Mouse (Mus musculus): ENCODE data around the gene Galnt15. TPM values are rescaled to one million over a fixed set of nuclear protein-coding genes. Genes with fewer than 3 reads are reported as not detected.
A peak's percentile ranks its signal among the peaks of the same experiment; 100 is the strongest.

The Galnt15 gene
- polyA plus RNA-seq, 1 experiment from 2014 or later = 0.14 TPM

- TF ChIP-seq CTCF (IDR thresholded peaks at IDR 0.05) = no peak
- ChIA-PET POLR2A (no interaction called here), CTCF (interaction anchor here (1.2 to 1.9 kb wide), 3 partner anchors 11 to 25 kb away, joined by 3 to 4 read pairs (median 3); no protein-coding TSS in a partner anchor)
- in situ Hi-C loops (cut with MboI; ENCODE audit: low pct_unique_long_range_greater_than_20kb) = no loop called here
- H3K27me3 ChIP-seq = no peaks in the 10 kb centered on the region
- ATAC-seq = peak; percentile 47
- peak; percentile 63 for DNase-seq (ENCODE audit: low read depth, low spot score)
Measured at GRCm38 (mm10) chr14:32015131-32015770, 13.5 kb upstream of the Galnt15 start.

GRCm38 (mm10) chr14:32016466-32016865, 12.3 kb upstream of the Galnt15 start:
- no peaks in the 10 kb centered on the region for H3K27me3 ChIP-seq
- DNase-seq (ENCODE audit: low read depth, low spot score) = no peak
- CTCF ChIA-PET = interaction anchor here (1.2 kb wide), 1 partner anchor 27 kb away, joined by 3 read pairs; no protein-coding TSS in a partner anchor
- POLR2A ChIA-PET = no interaction called here
- in situ Hi-C loops (cut with MboI; ENCODE audit: low pct_unique_long_range_greater_than_20kb) = no loop called here
- ATAC-seq = no peak
- no peak for TF ChIP-seq CTCF (IDR thresholded peaks at IDR 0.05)

GRCm38 (mm10) chr14:32016921-32017320, 11.9 kb upstream of the Galnt15 start:
- CTCF ChIA-PET = no interaction called here
- no peak for TF ChIP-seq CTCF (IDR thresholded peaks at IDR 0.05)
- POLR2A ChIA-PET = no interaction called here
- no peaks in the 10 kb centered on the region for H3K27me3 ChIP-seq
- DNase-seq (ENCODE audit: low read depth, low spot score) (no peak), ATAC-seq (no peak)
- in situ Hi-C loops (cut with MboI; ENCODE audit: low pct_unique_long_range_greater_than_20kb) = no loop called here

- no peak for TF ChIP-seq CTCF (IDR thresholded peaks at IDR 0.05)
- no peaks in the 10 kb centered on the region for H3K27me3 ChIP-seq
- DNase-seq (ENCODE audit: low read depth, low spot score) (no peak), ATAC-seq (no peak)
- in situ Hi-C loops (cut with MboI; ENCODE audit: low pct_unique_long_range_greater_than_20kb) = no loop called here
- ChIA-PET CTCF (no interaction called here), POLR2A (no interaction called here)
Measured at GRCm38 (mm10) chr14:32017448-32017847, 11.3 kb upstream of the Galnt15 start.

GRCm38 (mm10) chr14:32019091-32019490, 9.7 kb upstream of the Galnt15 start:
- in situ Hi-C loops (cut with MboI; ENCODE audit: low pct_unique_long_range_greater_than_20kb) = no loop called here
- no peaks in the 10 kb centered on the region for H3K27me3 ChIP-seq
- TF ChIP-seq CTCF (IDR thresholded peaks at IDR 0.05) = no peak
- CTCF ChIA-PET = interaction anchor here (1.4 kb wide), 1 partner anchor 26 kb away, joined by 3 read pairs; no protein-coding TSS in a partner anchor
- DNase-seq (ENCODE audit: low read depth, low spot score) = no peak
- no peak for ATAC-seq
- POLR2A ChIA-PET = no interaction called here

GRCm38 (mm10) chr14:32021967-32022366, 6.8 kb upstream of the Galnt15 start:
- no peak for TF ChIP-seq CTCF (IDR thresholded peaks at IDR 0.05)
- POLR2A ChIA-PET = no interaction called here

GRCm38 (mm10) chr14:32022450-32022849, 6.3 kb upstream of the Galnt15 start:
- H3K27me3 ChIP-seq = no peaks in the 10 kb centered on the region
- DNase-seq (ENCODE audit: low read depth, low spot score) (no peak), ATAC-seq (no peak)
- in situ Hi-C loops (cut with MboI; ENCODE audit: low pct_unique_long_range_greater_than_20kb) = no loop called here
- POLR2A ChIA-PET = no interaction called here
- CTCF ChIA-PET = interaction anchor here (1.1 to 1.4 kb wide), 2 partner anchors 8 to 10 kb away, joined by 3 to 4 read pairs; no protein-coding TSS in a partner anchor
- no peak for TF ChIP-seq CTCF (IDR thresholded peaks at IDR 0.05)

More at GRCm38 (mm10) chr14:32021967-32022366, 6.8 kb upstream of the Galnt15 start:
- ATAC-seq = no peak
- no peak for DNase-seq (ENCODE audit: low read depth, low spot score)
- CTCF ChIA-PET = interaction anchor here (1.1 kb wide), 1 partner anchor 8 kb away, joined by 3 read pairs; no protein-coding TSS in a partner anchor
- no peaks in the 10 kb centered on the region for H3K27me3 ChIP-seq
- in situ Hi-C loops (cut with MboI; ENCODE audit: low pct_unique_long_range_greater_than_20kb) = no loop called here

GRCm38 (mm10) chr14:32023891-32024290, 4.9 kb upstream of the Galnt15 start:
- CTCF ChIA-PET = interaction anchor here (1.1 to 1.4 kb wide), 3 partner anchors 9 to 69 kb away, joined by 4 to 6 read pairs (median 4); no protein-coding TSS in a partner anchor
- no peaks in the 10 kb centered on the region for H3K27me3 ChIP-seq
- no peak for TF ChIP-seq CTCF (IDR thresholded peaks at IDR 0.05)
- ATAC-seq (no peak), DNase-seq (ENCODE audit: low read depth, low spot score) (no peak)
- in situ Hi-C loops (cut with MboI; ENCODE audit: low pct_unique_long_range_greater_than_20kb) = no loop called here
- POLR2A ChIA-PET = no interaction called here

GRCm38 (mm10) chr14:32027218-32027617, 1.6 kb upstream of the Galnt15 start:
- in situ Hi-C loops (cut with MboI; ENCODE audit: low pct_unique_long_range_greater_than_20kb) = loop anchor here (5.0 kb wide), 1 partner anchor 230 kb away; no protein-coding TSS in a partner anchor
- ChIA-PET POLR2A (no interaction called here), CTCF (interaction anchor here (1.2 kb wide), 1 partner anchor 73 kb away, joined by 5 read pairs; no protein-coding TSS in a partner anchor)
- H3K27me3 ChIP-seq = no peaks in the 10 kb centered on the region
- no peak for TF ChIP-seq CTCF (IDR thresholded peaks at IDR 0.05)
- ATAC-seq (no peak), DNase-seq (ENCODE audit: low read depth, low spot score) (no peak)

- no peak for DNase-seq (ENCODE audit: low read depth, low spot score)
- ATAC-seq = no peak
- no peak for TF ChIP-seq CTCF (IDR thresholded peaks at IDR 0.05)
- POLR2A ChIA-PET = no interaction called here
- in situ Hi-C loops (cut with MboI; ENCODE audit: low pct_unique_long_range_greater_than_20kb) = loop anchor here (5.0 kb wide), 1 partner anchor 232 kb away; no protein-coding TSS in a partner anchor
- CTCF ChIA-PET = interaction anchor here (1.0 to 6.4 kb wide), 2 partner anchors 7 to 74 kb away, joined by 3 to 72 read pairs; no protein-coding TSS in a partner anchor
- H3K27me3 ChIP-seq = no peaks in the 10 kb centered on the region
Measured at GRCm38 (mm10) chr14:32029411-32029992, 713 bp downstream of the Galnt15 start.

- ATAC-seq (no peak), DNase-seq (ENCODE audit: low read depth, low spot score) (no peak)
- ChIA-PET CTCF (interaction anchor here (1.0 to 6.4 kb wide), 3 partner anchors 8 to 239 kb away, joined by 3 to 72 read pairs (median 4); no protein-coding TSS in a partner anchor), POLR2A (no interaction called here)
- H3K27me3 ChIP-seq = no peaks in the 10 kb centered on the region
- no peak for TF ChIP-seq CTCF (IDR thresholded peaks at IDR 0.05)
- in situ Hi-C loops (cut with MboI; ENCODE audit: low pct_unique_long_range_greater_than_20kb) = loop anchor here (5.0 kb wide), 1 partner anchor 73 kb away; no protein-coding TSS in a partner anchor
Measured at GRCm38 (mm10) chr14:32030073-32030472, 1.3 kb downstream of the Galnt15 start.

All from Patski (cell line).